Mouse (Mus musculus) kidney, embryonic 15.5 days (tissue): ENCODE measurements around the gene Hectd1. TPM values are rescaled to one million over a fixed set of nuclear protein-coding genes. Genes with fewer than 3 reads are reported as not detected.

Source experiments
- polyA plus RNA-seq: library from polyadenylated mRNA; unstranded; fragments of >200 nt; fragmentation: Nextera tagmentation; extraction: Ambion mirVana; gene quantifications from 2 replicates; pipeline ENCODE4 v1.2.1, GENCODE M21; 2015

Gene Hectd1
- polyA plus RNA-seq, 1 experiment from 2014 or later = 40.8 TPM

Other genes starting within 250 kb of the Hectd1 start
- gene Coch, start 236.2 kb downstream of the Hectd1 start, polyA plus RNA-seq = 1.4 and 1.5 TPM in 2 replicates
- 31.7 and 32.2 TPM in 2 replicates for gene Ap4s1, start 138.5 kb downstream of the Hectd1 start, polyA plus RNA-seq
- gene Strn3, start 137.6 kb downstream of the Hectd1 start, polyA plus RNA-seq = 45.5 and 45.7 TPM in 2 replicates
- gene Heatr5a, start 141.8 kb upstream of the Hectd1 start, polyA plus RNA-seq = 9.6 and 11.0 TPM in 2 replicates
- 25.6 and 27.8 TPM in 2 replicates for gene Dtd2, start 177.0 kb upstream of the Hectd1 start, polyA plus RNA-seq
- gene Gpr33, start 198.5 kb upstream of the Hectd1 start, polyA plus RNA-seq = not detected in 2 replicates